Mouse (Mus musculus) neural tube, embryonic 12.5 days (tissue): ENCODE measurements around the gene Mmp19. TPM values are rescaled to one million over a fixed set of nuclear protein-coding genes. Genes with fewer than 3 reads are reported as not detected.
"Not testable (repeated sequence)": the region's sequence is repeated elsewhere in the genome, so short reads cannot be mapped to it uniquely, and the experiment has no call there.

Experiments
- ATAC-seq: fragments of 200-750 bp; cut with Nextera tagmentation; 2 replicates; pipeline ENCODE4 v1.8.0; 2017; ENCODE audit warnings: low read depth, mild to moderate bottlenecking, moderate TSS enrichment, moderate library complexity; ENCODE audit not compliant: low FRiP score
- H3K27ac ChIP-seq: fragments of 300-500 bp; sonication (generic); 2 replicates; pipeline ENCODE4 v1.5.1; 2016
- H3K27me3 ChIP-seq: fragments of 300-500 bp; sonication (generic); replicated peaks from 2 replicates; pipeline ENCODE4 v1.6.1; 2016; ENCODE audit warnings: mild to moderate bottlenecking
- H3K36me3 ChIP-seq: fragments of 300-500 bp; sonication (generic); 2 replicates; pipeline ENCODE4 v1.6.1; 2016; ENCODE audit warnings: mild to moderate bottlenecking
- H3K4me1 ChIP-seq: fragments of 300-500 bp; sonication (generic); 2 replicates; pipeline ENCODE4 v1.6.1; 2016
- H3K4me2 ChIP-seq: fragments of 300-500 bp; sonication (generic); replicated peaks from 2 replicates; pipeline ENCODE4 v1.6.1; 2016; ENCODE audit warnings: mild to moderate bottlenecking
- H3K4me3 ChIP-seq: fragments of 300-500 bp; sonication (generic); 2 replicates; pipeline ENCODE4 v1.5.1; 2016
- H3K9ac ChIP-seq: fragments of 300-500 bp; sonication (generic); 2 replicates; pipeline ENCODE4 v1.6.1; 2016; ENCODE audit warnings: mild to moderate bottlenecking
- H3K9me3 ChIP-seq: fragments of 300-500 bp; sonication (generic); 2 replicates; pipeline ENCODE4 v1.6.1; 2016; ENCODE audit warnings: mild to moderate bottlenecking
- WGBS: fragments of 180-500 bp; shearing (Covaris S2); methylation state at CpG from one replicate; pipeline ENCODE4 v1.1.7; 2016; 5-methylcytosine and 5-hydroxymethylcytosine counted together
- polyA plus RNA-seq: library from polyadenylated mRNA; unstranded; fragments of >200 nt; fragmentation: Nextera tagmentation; extraction: Ambion mirVana; gene quantifications from 2 replicates; pipeline ENCODE4 v1.2.1, GENCODE M21; 2016

Gene Mmp19
- polyA plus RNA-seq, 1 experiment from 2014 or later: 0.28 TPM

- ATAC-seq: peak; percentile 3; the same call in 1 of the 2 replicates
- H3K27ac ChIP-seq: peak within 1 kb of the TSS; percentile 95
- H3K9ac ChIP-seq: peak within 1 kb of the TSS; percentile 78
- H3K36me3 ChIP-seq: peaks cover 29% of the 10 kb centered on the region
- no peaks in the 10 kb centered on the region for H3K27me3 ChIP-seq
- peaks cover 45% of the 10 kb centered on the region for H3K4me1 ChIP-seq
- peak within 1 kb of the TSS; percentile 82 for H3K4me3 ChIP-seq
- no peaks in the 10 kb centered on the region for H3K9me3 ChIP-seq
- WGBS: under 1% methylated on average over 14 of the region's 14 CpGs
- peak within 1 kb of the TSS; percentile 78 for H3K4me2 ChIP-seq
These were observed 13.1 kb downstream of the Mmp19 start, which contains the start of gene Dnajc14 for GRCm38 (mm10) chr10:128803771-128804270. Gene Dnajc14, plus strand, starts transcription at chr10:128804062.

GRCm38 (mm10) chr10:128804271-128805091, 13.8 kb downstream of the Mmp19 start, which contains the start of gene Tmem198b:
Gene Tmem198b, minus strand, starts transcription at chr10:128804370.
- peaks cover 51% of the 10 kb centered on the region for H3K4me1 ChIP-seq
- H3K36me3 ChIP-seq: peaks cover 33% of the 10 kb centered on the region
- peak within 1 kb of the TSS; percentile 78 for H3K9ac ChIP-seq

GRCm38 (mm10) chr10:128805092-128806000, 14.6 kb downstream of the Mmp19 start:
- ATAC-seq: peak; percentile 93

More at GRCm38 (mm10) chr10:128804271-128805091, 13.8 kb downstream of the Mmp19 start, which contains the start of gene Tmem198b:
- Histone ChIP-seq H3K4me2 (peak within 1 kb of the TSS; percentile 78), H3K27ac (peak within 1 kb of the TSS; percentile 95), H3K4me3 (peak within 1 kb of the TSS; percentile 82), H3K9me3 (no peaks in the 10 kb centered on the region), H3K27me3 (no peaks in the 10 kb centered on the region)
- under 1% methylated on average over 27 of the region's 28 CpGs for WGBS
- ATAC-seq: peak; percentile 72

GRCm38 (mm10) chr10:128806086-128806485, 15.4 kb downstream of the Mmp19 start:
- Histone ChIP-seq H3K9ac (peak overlapping the region; percentile 78), H3K27me3 (no peaks in the 10 kb centered on the region), H3K27ac (no peak overlapping the region), H3K36me3 (peaks cover 25% of the 10 kb centered on the region), H3K4me2 (peak overlapping the region; percentile 78), H3K4me1 (peaks cover 53% of the 10 kb centered on the region), H3K9me3 (no peaks in the 10 kb centered on the region), H3K4me3 (peak overlapping the region; percentile 82)
- WGBS: 67% methylated on average over 6 of the region's 6 CpGs
- ATAC-seq: no peak

More at GRCm38 (mm10) chr10:128805092-128806000, 14.6 kb downstream of the Mmp19 start:
- WGBS: under 1% methylated on average over 66 of the region's 70 CpGs
- Histone ChIP-seq H3K36me3 (peaks cover 30% of the 10 kb centered on the region), H3K4me2 (peak overlapping the region; percentile 78), H3K4me3 (peak overlapping the region; percentile 82), H3K4me1 (peaks cover 53% of the 10 kb centered on the region), H3K9ac (peak overlapping the region; percentile 78), H3K27ac (peak overlapping the region; percentile 95), H3K27me3 (no peaks in the 10 kb centered on the region), H3K9me3 (no peaks in the 10 kb centered on the region)

- 91% methylated on average over 8 of the region's 8 CpGs for WGBS
- H3K4me1 ChIP-seq: peaks cover 53% of the 10 kb centered on the region
- H3K27ac ChIP-seq: no peak overlapping the region
- H3K4me3 ChIP-seq: peak overlapping the region; percentile 13
- no peaks in the 10 kb centered on the region for H3K9me3 ChIP-seq
- ATAC-seq: no peak
- peaks cover 20% of the 10 kb centered on the region for H3K36me3 ChIP-seq
- no peaks in the 10 kb centered on the region for H3K27me3 ChIP-seq
- peak overlapping the region; percentile 78; the same call in 1 of the 2 replicates for H3K9ac ChIP-seq
- H3K4me2 ChIP-seq: peak overlapping the region; percentile 78
These were observed 16.3 kb downstream of the Mmp19 start for GRCm38 (mm10) chr10:128807018-128807417.

GRCm38 (mm10) chr10:128817033-128817432, 26.3 kb downstream of the Mmp19 start, which contains the start of gene Sarnp:
Gene Sarnp, plus strand, starts transcription at chr10:128817333.
- no peak within 1 kb of the TSS for H3K4me2 ChIP-seq
- 92% methylated on average over 13 of the region's 13 CpGs for WGBS
- H3K4me1 ChIP-seq: peaks cover 8% of the 10 kb centered on the region; the same call in 1 of the 2 replicates
- ATAC-seq: no peak
- peaks cover 58% of the 10 kb centered on the region for H3K36me3 ChIP-seq
- H3K9ac ChIP-seq: no peak within 1 kb of the TSS
- H3K4me3 ChIP-seq: no peak within 1 kb of the TSS
- H3K27me3 ChIP-seq: no peaks in the 10 kb centered on the region
- H3K9me3 ChIP-seq: no peaks in the 10 kb centered on the region
- H3K27ac ChIP-seq: no peak within 1 kb of the TSS

- WGBS: 93% methylated on average over 4 of the region's 4 CpGs
- Histone ChIP-seq H3K4me2 (no peak overlapping the region), H3K9me3 (no peaks in the 10 kb centered on the region), H3K9ac (no peak overlapping the region), H3K4me3 (no peak overlapping the region), H3K27ac (no peak overlapping the region), H3K36me3 (peaks cover 43% of the 10 kb centered on the region), H3K27me3 (no peaks in the 10 kb centered on the region), H3K4me1 (peaks cover 17% of the 10 kb centered on the region)
- ATAC-seq: no peak
These were observed 29.5 kb downstream of the Mmp19 start for GRCm38 (mm10) chr10:128820217-128820616.

- no peaks in the 10 kb centered on the region for H3K9me3 ChIP-seq
- peak within 1 kb of the TSS; percentile 81 for H3K4me3 ChIP-seq
- H3K9ac ChIP-seq: peak within 1 kb of the TSS; percentile 70
- peak; percentile 100 for ATAC-seq
- H3K27ac ChIP-seq: no peak within 1 kb of the TSS
- peak within 1 kb of the TSS; percentile 79 for H3K4me2 ChIP-seq
- H3K4me1 ChIP-seq: peaks cover 17% of the 10 kb centered on the region
- WGBS: under 1% methylated on average over 46 of the region's 46 CpGs
- peaks cover 32% of the 10 kb centered on the region for H3K36me3 ChIP-seq
- no peaks in the 10 kb centered on the region for H3K27me3 ChIP-seq
These were observed 30.8 kb downstream of the Mmp19 start, which contains the start of gene Ormdl2 for GRCm38 (mm10) chr10:128821358-128822056. Gene Ormdl2, minus strand, starts transcription at chr10:128821645.

GRCm38 (mm10) chr10:128822135-128822534, 31.4 kb downstream of the Mmp19 start:
- WGBS: 8% methylated on average over 13 of the region's 13 CpGs
- peak; percentile 17 for ATAC-seq
- H3K27ac ChIP-seq: no peak overlapping the region

GRCm38 (mm10) chr10:128823087-128823486, 32.4 kb downstream of the Mmp19 start:
- 79% methylated on average over 4 of the region's 4 CpGs for WGBS
- ATAC-seq, H3K4me3 ChIP-seq: not testable (repeated sequence)

More at GRCm38 (mm10) chr10:128822135-128822534, 31.4 kb downstream of the Mmp19 start:
- H3K4me3 ChIP-seq: peak overlapping the region; percentile 81
- peaks cover 28% of the 10 kb centered on the region for H3K36me3 ChIP-seq
- no peaks in the 10 kb centered on the region for H3K27me3 ChIP-seq
- peaks cover 17% of the 10 kb centered on the region for H3K4me1 ChIP-seq
- no peaks in the 10 kb centered on the region for H3K9me3 ChIP-seq
- H3K4me2 ChIP-seq: peak overlapping the region; percentile 79
- H3K9ac ChIP-seq: peak overlapping the region; percentile 70

GRCm38 (mm10) chr10:128823821-128824220, 33.1 kb downstream of the Mmp19 start:
- H3K4me1 ChIP-seq: peaks cover 17% of the 10 kb centered on the region
- H3K4me3 ChIP-seq: no peak overlapping the region
- H3K9me3 ChIP-seq: no peaks in the 10 kb centered on the region
- no peaks in the 10 kb centered on the region for H3K27me3 ChIP-seq
- peaks cover 20% of the 10 kb centered on the region; the same call in 1 of the 2 replicates for H3K36me3 ChIP-seq
- no peak overlapping the region for H3K4me2 ChIP-seq
- no peak overlapping the region for H3K9ac ChIP-seq
- no peak for ATAC-seq
- H3K27ac ChIP-seq: no peak overlapping the region
- 97% methylated on average over 9 of the region's 9 CpGs for WGBS

More at GRCm38 (mm10) chr10:128823087-128823486, 32.4 kb downstream of the Mmp19 start:
- Histone ChIP-seq H3K4me1 (peaks cover 17% of the 10 kb centered on the region), H3K4me2 (peak overlapping the region; percentile 79), H3K36me3 (peaks cover 24% of the 10 kb centered on the region; the same call in 1 of the 2 replicates)
- not testable (repeated sequence) for H3K9ac ChIP-seq, H3K27ac ChIP-seq, H3K27me3 ChIP-seq, H3K9me3 ChIP-seq
